Mouse (Mus musculus) kidney, postnatal 0 days (tissue): ENCODE measurements around the gene Meiob. TPM values are rescaled to one million over a fixed set of nuclear protein-coding genes. Genes with fewer than 3 reads are reported as not detected.

ENCODE experiments used
- ATAC-seq: fragments of 200-750 bp; cut with Nextera tagmentation; replicated peaks from 2 replicates; pipeline ENCODE4 v1.8.0; 2017; ENCODE audit warnings: low read depth, moderate number of reproducible peaks, moderate TSS enrichment, moderate library complexity; ENCODE audit not compliant: low FRiP score
- DNase-seq: peaks from one replicate; pipeline ENCODE4 v3.0.0-alpha.2; 2016; ENCODE audit warnings: low spot score
- H3K27ac ChIP-seq: fragments of 300-500 bp; sonication (generic); 2 replicates; pipeline ENCODE4 v1.5.1; 2014; ENCODE audit warnings: mild to moderate bottlenecking
- H3K27me3 ChIP-seq: fragments of 300-500 bp; sonication (generic); 2 replicates; pipeline ENCODE4 v1.6.1; 2014; ENCODE audit warnings: low read length, mixed read lengths; ENCODE audit not compliant: insufficient read depth
- H3K36me3 ChIP-seq: fragments of 300-500 bp; sonication (generic); 2 replicates; pipeline ENCODE4 v1.6.1; 2014; ENCODE audit warnings: low read length, mixed read lengths; ENCODE audit not compliant: insufficient read depth
- H3K4me1 ChIP-seq: fragments of 300-500 bp; sonication (generic); replicated peaks from 2 replicates; pipeline ENCODE4 v1.6.1; 2014; ENCODE audit warnings: antibody characterized with exemption, low read length, mixed read lengths; ENCODE audit not compliant: insufficient read depth
- H3K4me2 ChIP-seq: fragments of 300-500 bp; sonication (generic); 2 replicates; pipeline ENCODE4 v1.6.1; 2014; ENCODE audit warnings: mild to moderate bottlenecking, low read length, moderate library complexity, mixed read lengths
- H3K4me3 ChIP-seq: fragments of 300-500 bp; sonication (generic); replicated peaks from 2 replicates; pipeline ENCODE4 v1.5.1; 2014; ENCODE audit warnings: low read depth, low read length
- H3K9ac ChIP-seq: fragments of 300-500 bp; sonication (generic); 2 replicates; pipeline ENCODE4 v1.6.1; 2014; ENCODE audit warnings: low read depth, low read length
- H3K9me3 ChIP-seq: fragments of 300-500 bp; sonication (generic); replicated peaks from 2 replicates; pipeline ENCODE4 v1.6.1; 2016; ENCODE audit warnings: low read length, inconsistent platforms, mixed read lengths
- CTCF ChIP-seq: IDR thresholded peaks from 2 replicates; pipeline ENCODE4 v1.5.1; 2016; ENCODE audit warnings: antibody characterized with exemption, low read depth, mild to moderate bottlenecking, moderate library complexity
- WGBS: fragments of 180-500 bp; shearing (Covaris S2); extraction: QIAGEN DNeasy Blood & Tissue Kit; methylation state at CpG from one replicate; pipeline ENCODE4 v1.1.7; 2014; 5-methylcytosine and 5-hydroxymethylcytosine counted together
- polyA plus RNA-seq: library from polyadenylated mRNA; unstranded; fragments of >200 nt; fragmentation: Nextera tagmentation; extraction: Ambion mirVana; gene quantifications from 2 replicates; pipeline ENCODE4 v1.2.1, GENCODE M21; 2015

Gene Meiob
- polyA plus RNA-seq, 1 experiment from 2014 or later, result 0.47 TPM

DNA sequence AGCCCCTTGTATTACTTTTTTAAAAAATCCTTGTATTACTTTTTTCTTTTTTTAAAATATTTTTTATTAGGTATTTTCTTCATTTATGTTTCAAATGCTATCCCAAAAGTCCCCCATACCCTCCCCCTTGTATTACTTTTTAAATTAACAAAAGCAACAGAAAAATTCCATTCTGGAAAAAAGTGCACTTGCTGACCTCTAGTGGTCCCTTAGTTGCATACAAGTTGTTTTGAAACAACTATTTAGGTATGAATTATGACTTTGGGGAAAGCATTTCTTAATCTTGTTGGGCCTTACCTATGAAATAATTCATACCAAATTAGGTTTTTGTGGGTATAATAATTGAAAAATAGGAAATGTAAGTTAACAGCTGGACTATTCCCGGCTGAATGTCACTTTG lies 13.4 kb downstream of the Meiob start:
- DNase-seq, result peak; percentile 60
- H3K4me2 ChIP-seq, result no peak overlapping the region

GRCm38 (mm10) chr17:24818172-24818571 lies 14.1 kb downstream of the Meiob start:
- no peak overlapping the region for H3K4me3 ChIP-seq
- no peaks in the 10 kb centered on the region for H3K27me3 ChIP-seq
- H3K4me1 ChIP-seq, result no peaks in the 10 kb centered on the region
- ATAC-seq (no peak), DNase-seq (no peak)
- no peak overlapping the region for H3K4me2 ChIP-seq
- H3K9ac ChIP-seq, result no peak overlapping the region
- H3K36me3 ChIP-seq, result no peaks in the 10 kb centered on the region
- TF ChIP-seq CTCF, result no peak
- H3K27ac ChIP-seq, result no peak overlapping the region
- WGBS, result 48% methylated on average over 6 of the region's 6 CpGs
- H3K9me3 ChIP-seq, result no peaks in the 10 kb centered on the region

More for the DNA sequence above, 13.4 kb downstream of the Meiob start:
- no peak for ATAC-seq
- peak; percentile 69 for TF ChIP-seq CTCF
- Histone ChIP-seq H3K9ac (no peak overlapping the region), H3K9me3 (no peaks in the 10 kb centered on the region), H3K4me1 (no peaks in the 10 kb centered on the region), H3K36me3 (no peaks in the 10 kb centered on the region), H3K27ac (no peak overlapping the region), H3K4me3 (no peak overlapping the region), H3K27me3 (no peaks in the 10 kb centered on the region)
- WGBS, result 40% methylated on average over 1 of the region's 1 CpGs

DNA sequence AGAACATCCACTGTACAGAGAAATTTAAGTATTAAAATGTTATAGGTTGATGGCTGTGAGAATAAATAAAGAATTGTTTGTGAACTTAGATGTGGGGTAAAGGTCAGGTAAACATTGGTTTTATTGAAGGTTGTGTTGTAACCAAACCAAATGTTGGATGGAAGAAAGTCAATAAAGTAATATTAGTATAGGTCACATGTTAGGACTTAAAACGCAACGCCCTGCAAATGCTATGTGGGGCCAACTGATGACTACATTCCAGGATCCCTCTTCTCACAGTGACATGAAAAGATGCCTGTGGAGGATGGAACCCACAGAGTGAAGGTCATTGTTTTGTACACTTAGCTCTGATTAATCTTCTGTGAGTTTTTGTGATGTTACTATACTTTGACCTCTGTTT lies 15.4 kb downstream of the Meiob start:
- Histone ChIP-seq H3K9ac (no peak overlapping the region), H3K27me3 (no peaks in the 10 kb centered on the region), H3K27ac (no peak overlapping the region), H3K36me3 (no peaks in the 10 kb centered on the region), H3K4me2 (no peak overlapping the region), H3K4me1 (no peaks in the 10 kb centered on the region), H3K9me3 (no peaks in the 10 kb centered on the region), H3K4me3 (no peak overlapping the region)
- no peak for TF ChIP-seq CTCF
- DNase-seq, result no peak
- WGBS, result 72% methylated on average over 2 of the region's 2 CpGs
- no peak for ATAC-seq

GRCm38 (mm10) chr17:24821351-24822280 lies 17.5 kb downstream of the Meiob start:
- Histone ChIP-seq H3K27me3 (0 out of 2 replicates have a peak, but pooled peaks cover 2% of the 10 kb centered on the region), H3K4me1 (no peaks in the 10 kb centered on the region), H3K4me2 (no peak overlapping the region), H3K9me3 (no peaks in the 10 kb centered on the region), H3K4me3 (no peak overlapping the region), H3K36me3 (no peaks in the 10 kb centered on the region), H3K9ac (no peak overlapping the region), H3K27ac (no peak overlapping the region)
- ATAC-seq, result no peak
- no peak for DNase-seq
- no peak for TF ChIP-seq CTCF
- WGBS, result 55% methylated on average over 3 of the region's 3 CpGs

DNA sequence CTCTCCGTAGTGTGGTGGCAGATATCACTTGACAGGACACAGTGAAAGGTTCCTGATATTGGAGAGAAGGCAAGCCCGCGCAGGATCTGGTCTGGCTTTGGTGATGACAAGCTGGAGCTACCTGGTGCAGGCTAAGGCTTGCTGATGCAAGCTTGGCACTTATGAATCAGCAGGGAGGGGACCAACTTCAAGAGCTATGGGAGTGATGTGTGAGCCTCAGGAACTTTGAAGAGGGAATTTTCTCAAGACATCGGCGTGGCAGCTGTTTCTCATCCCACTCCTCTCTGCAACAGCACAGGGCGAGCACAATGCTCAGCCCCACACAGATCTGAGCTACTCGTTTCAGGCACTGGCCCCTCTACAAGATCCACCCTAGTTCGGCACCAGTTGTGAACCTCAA lies 35.8 kb downstream of the Meiob start, which contains the start of gene Hagh:
Gene Hagh (plus strand): TSS at position 302 of the 400 bp plus-strand sequence.
- Histone ChIP-seq H3K9me3 (no peaks in the 10 kb centered on the region), H3K27me3 (no peaks in the 10 kb centered on the region), H3K4me3 (no peak within 1 kb of the TSS), H3K4me2 (no peak within 1 kb of the TSS), H3K27ac (no peak within 1 kb of the TSS), H3K36me3 (no peaks in the 10 kb centered on the region), H3K9ac (no peak within 1 kb of the TSS), H3K4me1 (no peaks in the 10 kb centered on the region)
- no peak for TF ChIP-seq CTCF
- WGBS, result 63% methylated on average over 8 of the region's 8 CpGs
- DNase-seq (no peak), ATAC-seq (0 out of 2 replicates have a peak, but pooled peaks have one; percentile 36)

DNA sequence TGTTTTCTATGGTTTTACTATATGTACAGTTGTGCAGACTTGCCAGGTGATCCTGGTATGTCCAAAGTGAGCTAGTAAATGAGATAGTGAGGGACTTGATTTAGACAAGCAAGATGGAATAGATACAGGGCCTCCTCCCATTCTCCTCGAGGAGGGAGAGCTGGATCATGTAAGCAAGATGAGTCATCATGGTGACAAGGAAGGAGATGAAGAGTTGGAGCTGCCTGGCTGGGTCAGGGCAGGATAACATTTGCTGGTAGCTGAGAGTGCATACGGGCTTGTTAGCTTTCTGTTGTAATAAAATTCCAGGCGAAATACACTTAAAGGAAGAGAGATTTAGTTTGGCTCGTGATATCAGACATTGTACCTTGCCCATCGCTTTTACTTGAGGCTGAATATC lies 36.3 kb downstream of the Meiob start:
- H3K36me3 ChIP-seq, result no peaks in the 10 kb centered on the region
- no peaks in the 10 kb centered on the region for H3K9me3 ChIP-seq
- no peak overlapping the region for H3K4me2 ChIP-seq
- WGBS, result 52% methylated on average over 5 of the region's 5 CpGs
- H3K4me1 ChIP-seq, result no peaks in the 10 kb centered on the region
- no peak for DNase-seq
- no peaks in the 10 kb centered on the region for H3K27me3 ChIP-seq
- no peak overlapping the region for H3K9ac ChIP-seq
- no peak overlapping the region for H3K4me3 ChIP-seq
- no peak for TF ChIP-seq CTCF
- ATAC-seq, result no peak
- no peak overlapping the region for H3K27ac ChIP-seq
